In genomic region chr15:36873884-36874243, GRCm38 (mm10) we compare ENCODE assay signal across 10 mouse cellular contexts.
DNase-seq lines count a peak whose midpoint lies in the region; ATAC-seq and TF ChIP-seq lines count a peak whose summit lies in the region.
"Had no signal": no experiment of that assay in that cellular context is flagged by ENCODE, and none has a peak within 500 bp of the region (broad histone marks: within the 10 kb centered on the region; RNA-seq: fewer than 3 reads in every experiment).

No protein-coding gene starts in this region.

- no peak for TF ChIP-seq EP300 in stomach, postnatal 0 days (optimal IDR thresholded peaks at IDR 0.05)

- H3K9ac ChIP-seq in heart, embryonic 15.5 days: no peak overlapping the region
- no peak overlapping the region for H3K9ac ChIP-seq in stomach, embryonic 14.5 days (replicated peaks; ENCODE audit: low read depth, low read length)
- H3K9ac ChIP-seq in stomach, postnatal 0 days (ENCODE audit: low read length): no peak overlapping the region
- no peak overlapping the region for H3K9ac ChIP-seq in limb, embryonic 13.5 days

- peak overlapping the region; percentile 39 for H3K4me2 ChIP-seq in heart, embryonic 15.5 days
- H3K4me2 ChIP-seq in stomach, embryonic 14.5 days (replicated peaks; ENCODE audit: low read depth, low read length): peak overlapping the region; percentile 23; the same call in 1 of the 2 replicates
- no peak overlapping the region for H3K4me2 ChIP-seq in stomach, postnatal 0 days (replicated peaks; ENCODE audit: low read depth)
- peak overlapping the region; percentile 38; the same call in 1 of the 2 replicates for H3K4me2 ChIP-seq in limb, embryonic 13.5 days (replicated peaks)

- no peak overlapping the region for H3K4me3 ChIP-seq in heart, embryonic 15.5 days
- H3K4me3 ChIP-seq in stomach, embryonic 14.5 days (ENCODE audit: low read depth, low read length): no peak overlapping the region
- no peak overlapping the region for H3K4me3 ChIP-seq in stomach, postnatal 0 days (ENCODE audit: low read depth, low read length)
- no peak overlapping the region for H3K4me3 ChIP-seq in limb, embryonic 13.5 days

- no peaks in the 10 kb centered on the region for H3K36me3 ChIP-seq in heart, embryonic 15.5 days
- no peaks in the 10 kb centered on the region for H3K36me3 ChIP-seq in stomach, embryonic 14.5 days (ENCODE audit: control insufficient read depth, insufficient read depth, low read length)
- H3K36me3 ChIP-seq in stomach, postnatal 0 days (ENCODE audit: control insufficient read depth, insufficient read depth, low read length): no peaks in the 10 kb centered on the region
- H3K36me3 ChIP-seq in limb, embryonic 13.5 days: no peaks in the 10 kb centered on the region

- H3K4me1 ChIP-seq in heart, embryonic 15.5 days (replicated peaks): peaks cover 49% of the 10 kb centered on the region
- H3K4me1 ChIP-seq in stomach, embryonic 14.5 days (ENCODE audit: control insufficient read depth, insufficient read depth, low read length): peaks cover 18% of the 10 kb centered on the region
- peaks cover 10% of the 10 kb centered on the region for H3K4me1 ChIP-seq in stomach, postnatal 0 days (replicated peaks; ENCODE audit: control insufficient read depth, insufficient read depth)
- H3K4me1 ChIP-seq in limb, embryonic 13.5 days: peaks cover 27% of the 10 kb centered on the region

- WGBS in heart, embryonic 15.5 days: 32% methylated on average over 5 of the region's 5 CpGs
- 20% methylated on average over 5 of the region's 5 CpGs for WGBS in stomach, embryonic 14.5 days
- 32% methylated on average over 5 of the region's 5 CpGs for WGBS in stomach, postnatal 0 days
- WGBS in limb, embryonic 13.5 days: 50% methylated on average over 5 of the region's 5 CpGs

- no peaks in the 10 kb centered on the region for H3K9me3 ChIP-seq in heart, embryonic 15.5 days (replicated peaks)
- no peaks in the 10 kb centered on the region for H3K9me3 ChIP-seq in stomach, embryonic 14.5 days (ENCODE audit: control insufficient read depth, low read depth, low read length)
- no peaks in the 10 kb centered on the region for H3K9me3 ChIP-seq in stomach, postnatal 0 days (ENCODE audit: control insufficient read depth, low read length)
- H3K9me3 ChIP-seq in limb, embryonic 13.5 days: no peaks in the 10 kb centered on the region

- ATAC-seq in heart, embryonic 15.5 days (replicated peaks; ENCODE audit: insufficient number of reproducible peaks, insufficient read depth, low FRiP score, low read depth): 0 out of 2 replicates have a peak, but pooled peaks have one; percentile 5
- no peak for ATAC-seq in stomach, embryonic 14.5 days (ENCODE audit: insufficient number of reproducible peaks, insufficient read depth, low FRiP score, low read depth)
- ATAC-seq in stomach, postnatal 0 days (ENCODE audit: low FRiP score, low TSS enrichment): no peak
- 0 out of 2 replicates have a peak, but pooled peaks have one; percentile 25 for ATAC-seq in limb, embryonic 13.5 days (ENCODE audit: low FRiP score, low read depth)

- no peak for TF ChIP-seq CTCF in stomach, postnatal 0 days (IDR thresholded peaks at IDR 0.05; ENCODE audit: low read depth)

- DNase-seq in heart, postnatal 36 days: no peak
- no peak for DNase-seq in stomach, postnatal 0 days (ENCODE audit: low spot score)
- DNase-seq in thymus, postnatal 36 days: no peak
- no peak for DNase-seq in testis, postnatal 10 days (ENCODE audit: low spot score)
- DNase-seq in cerebellum, adult 18-20 months: no peak
- DNase-seq: spleen, adult 18-20 months had no signal

- no peaks in the 10 kb centered on the region for H3K27me3 ChIP-seq in heart, embryonic 15.5 days
- no peaks in the 10 kb centered on the region for H3K27me3 ChIP-seq in stomach, embryonic 14.5 days (ENCODE audit: control insufficient read depth, insufficient read depth, low read length)
- H3K27me3 ChIP-seq in stomach, postnatal 0 days (ENCODE audit: control insufficient read depth, insufficient read depth, low read length): no peaks in the 10 kb centered on the region
- no peaks in the 10 kb centered on the region for H3K27me3 ChIP-seq in limb, embryonic 13.5 days
- H3K27me3 ChIP-seq: CH12.LX had no signal

- intact Hi-C loops in heart, postnatal 36 days (cut with DNase I): no loop called here

- H3K27ac ChIP-seq in heart, embryonic 15.5 days: peak overlapping the region; percentile 87
- H3K27ac ChIP-seq in stomach, embryonic 14.5 days (ENCODE audit: low read length): peak overlapping the region; percentile 34; the same call in 1 of the 2 replicates
- no peak overlapping the region for H3K27ac ChIP-seq in stomach, postnatal 0 days (replicated peaks)
- H3K27ac ChIP-seq in limb, embryonic 13.5 days: peak overlapping the region; percentile 49

Comparison
In these comparisons a context has a peak if more than half of its experiments do, and no peak if none do; other contexts are left out.
1. ATAC-seq: peak in heart, embryonic 15.5 days (single experiment) and limb, embryonic 13.5 days (single experiment); none in stomach, embryonic 14.5 days (single experiment) and stomach, postnatal 0 days (single experiment).